Mouse (Mus musculus): ENCODE measurements around the gene Msh2.

DNA sequence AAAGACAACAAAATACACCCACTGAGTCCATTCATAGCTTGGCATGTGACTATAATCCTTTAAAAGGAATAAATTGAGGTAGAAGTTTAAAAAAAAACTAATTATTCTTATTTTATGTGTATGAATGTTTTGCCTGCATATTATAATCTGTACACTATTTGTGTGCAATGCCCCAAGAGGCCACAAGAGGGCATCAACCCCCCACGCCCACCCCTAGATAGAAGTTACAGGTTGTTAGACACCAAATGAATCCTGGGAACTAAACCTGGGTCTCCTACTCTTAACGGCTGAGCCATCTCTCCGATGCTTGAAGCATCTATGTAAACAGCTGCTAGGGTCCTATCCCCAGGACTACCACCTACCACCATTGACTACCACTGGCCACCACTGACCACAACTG, 101.0 kb downstream of the Msh2 start:
- peak; percentile 57 for TF ChIP-seq CTCF (IDR thresholded peaks at IDR 0.05; ENCODE audit: low read depth)
- no peak for TF ChIP-seq EP300 (IDR thresholded peaks at IDR 0.05; ENCODE audit: low read depth)

All from liver, postnatal 0 days (tissue).